In genomic region chr7:141474160-141474559, GRCm38 (mm10) we compare ENCODE assay signal across 8 mouse cellular contexts. TPM values are rescaled to one million over a fixed set of nuclear protein-coding genes. Genes with fewer than 3 reads are reported as not detected.
A peak's percentile ranks its signal among the peaks of the same experiment; 100 is the strongest.
DNase-seq lines count a peak whose midpoint lies in the region; ATAC-seq and TF ChIP-seq lines count a peak whose summit lies in the region.

No protein-coding gene starts in this region.

- H3K27ac ChIP-seq in cerebellum, adult 2 months (ENCODE audit: insufficient read depth, low read length): no peak overlapping the region
- H3K27ac ChIP-seq in spleen, adult 2 months (ENCODE audit: insufficient read depth, low read length): no peak overlapping the region
- H3K27ac ChIP-seq in limb, embryonic 15.5 days: no peak overlapping the region
- no peak overlapping the region for H3K27ac ChIP-seq in stomach, embryonic 16.5 days (ENCODE audit: low read length)

- TF ChIP-seq POLR2A in cerebellum, adult 2 months (IDR thresholded peaks at IDR 0.05; ENCODE audit: borderline replicate concordance, insufficient read depth, low read length): no peak
- no peak for TF ChIP-seq POLR2A in spleen, adult 2 months (IDR thresholded peaks at IDR 0.05; ENCODE audit: low read depth, low read length)

- DNase-seq in cerebellum, adult 2 months: no peak
- no peak for DNase-seq in cerebellum, postnatal 4 days (ENCODE audit: low spot score in 2 of 2)
- DNase-seq in spleen, adult 2 months (ENCODE audit: low read depth in 1 of 2, low spot score in 2 of 2): no peak
- no peak for DNase-seq in spleen, adult 12 weeks (ENCODE audit: low spot score)
- DNase-seq in frontal cortex, postnatal 36 days (ENCODE audit: low spot score in 2 of 2): no peak
- no peak for DNase-seq in adrenal gland, adult 18-20 months (ENCODE audit: low spot score in 2 of 2)

- TF ChIP-seq CTCF in cerebellum, adult 2 months (IDR thresholded peaks at IDR 0.05; ENCODE audit: borderline replicate concordance, insufficient read depth, low read depth, low read length): no peak
- TF ChIP-seq CTCF in spleen, adult 2 months (IDR thresholded peaks at IDR 0.05; ENCODE audit: extremely low read depth, insufficient read depth, insufficient read length, insufficient replicate concordance): no peak

- peak overlapping the region; percentile 76 for H3K9ac ChIP-seq in limb, embryonic 15.5 days
- H3K9ac ChIP-seq in stomach, embryonic 16.5 days (ENCODE audit: low read length): peak overlapping the region; percentile 82

- H3K27me3 ChIP-seq in cerebellum, adult 2 months (ENCODE audit: control insufficient read depth, insufficient read depth, low read length): no peaks in the 10 kb centered on the region
- H3K27me3 ChIP-seq in spleen, adult 2 months (ENCODE audit: control insufficient read depth, insufficient read depth, low read length): peaks cover 7% of the 10 kb centered on the region; the same call in 1 of the 2 replicates
- H3K27me3 ChIP-seq in limb, embryonic 15.5 days: no peaks in the 10 kb centered on the region
- H3K27me3 ChIP-seq in stomach, embryonic 16.5 days (ENCODE audit: control insufficient read depth, insufficient read depth, low read length): no peaks in the 10 kb centered on the region

- H3K4me1 ChIP-seq in cerebellum, adult 2 months (ENCODE audit: control insufficient read depth, insufficient read depth, low read length): peaks cover 10% of the 10 kb centered on the region
- peaks cover 15% of the 10 kb centered on the region for H3K4me1 ChIP-seq in spleen, adult 2 months (ENCODE audit: control insufficient read depth, insufficient read depth, insufficient read length)
- H3K4me1 ChIP-seq in limb, embryonic 15.5 days: peaks cover 58% of the 10 kb centered on the region
- H3K4me1 ChIP-seq in stomach, embryonic 16.5 days (ENCODE audit: control insufficient read depth, insufficient read depth, low read length): peaks cover 42% of the 10 kb centered on the region

- H3K4me3 ChIP-seq in cerebellum, adult 2 months (replicated peaks; ENCODE audit: insufficient read depth, low read depth, low read length): peak overlapping the region; percentile 68
- H3K4me3 ChIP-seq in spleen, adult 2 months (ENCODE audit: extremely low read depth, insufficient read depth, insufficient read length): peak overlapping the region; percentile 74
- peak overlapping the region; percentile 78 for H3K4me3 ChIP-seq in limb, embryonic 15.5 days
- H3K4me3 ChIP-seq in stomach, embryonic 16.5 days (replicated peaks; ENCODE audit: low read length): peak overlapping the region; percentile 72

- peak overlapping the region; percentile 89 for H3K4me2 ChIP-seq in limb, embryonic 15.5 days
- H3K4me2 ChIP-seq in stomach, embryonic 16.5 days (ENCODE audit: low read depth, low read length): peak overlapping the region; percentile 81

- peaks cover 12% of the 10 kb centered on the region for H3K36me3 ChIP-seq in spleen, adult 2 months (ENCODE audit: control insufficient read depth, insufficient read depth, low read length)
- peaks cover 36% of the 10 kb centered on the region for H3K36me3 ChIP-seq in limb, embryonic 15.5 days
- H3K36me3 ChIP-seq in stomach, embryonic 16.5 days (ENCODE audit: control insufficient read depth, insufficient read depth, low read length): peaks cover 14% of the 10 kb centered on the region

- ATAC-seq in limb, embryonic 15.5 days (ENCODE audit: insufficient number of reproducible peaks, low FRiP score, low TSS enrichment, low read depth): no peak
- no peak for ATAC-seq in stomach, embryonic 16.5 days (ENCODE audit: insufficient read depth, low FRiP score)

- 7% methylated on average over 5 of the region's 5 CpGs for WGBS in cerebellum, adult 2 months
- WGBS in spleen, adult 2 months: 8% methylated on average over 5 of the region's 5 CpGs
- WGBS in limb, embryonic 15.5 days: 6% methylated on average over 5 of the region's 5 CpGs
- 9% methylated on average over 5 of the region's 5 CpGs for WGBS in stomach, embryonic 16.5 days

- no peaks in the 10 kb centered on the region for H3K9me3 ChIP-seq in limb, embryonic 15.5 days
- H3K9me3 ChIP-seq in stomach, embryonic 16.5 days (replicated peaks; ENCODE audit: control insufficient read depth, low read length): no peaks in the 10 kb centered on the region

RNA-seq across cellular contexts. Expression of gene Polr2l, which starts 0.8 kb away (rescaled TPM):
- 58.9 and 62.3 TPM in 2 replicates for polyA plus RNA-seq in cerebellum, adult 2 months (2012; rRNA removed)
- polyA plus RNA-seq in spleen, adult 2 months (2012; rRNA removed): 20.5 and 23.5 TPM in 2 replicates
- 54.7 and 57.5 TPM in 2 replicates for polyA plus RNA-seq in limb, embryonic 15.5 days (2015; fragmentation: Nextera tagmentation; extraction: Ambion mirVana)
- 62.4 and 63.1 TPM in 2 replicates for polyA plus RNA-seq in stomach, embryonic 16.5 days (2015; fragmentation: Nextera tagmentation; extraction: Ambion mirVana)
- 100 to 1,000 TPM; 104 to 114 TPM for total RNA-seq in adrenal gland, adult 18-20 months (2021)

RNA-seq across cellular contexts. Expression of gene Tspan4, which starts 0.9 kb away (rescaled TPM):
- polyA plus RNA-seq in cerebellum, adult 2 months (2012; rRNA removed): 140 and 162 TPM in 2 replicates
- polyA plus RNA-seq in spleen, adult 2 months (2012; rRNA removed): 97.6 and 109 TPM in 2 replicates
- 71.4 and 79.1 TPM in 2 replicates for polyA plus RNA-seq in limb, embryonic 15.5 days (2015; fragmentation: Nextera tagmentation; extraction: Ambion mirVana)
- 67.4 and 69.6 TPM in 2 replicates for polyA plus RNA-seq in stomach, embryonic 16.5 days (2015; fragmentation: Nextera tagmentation; extraction: Ambion mirVana)
- 10 to 100 TPM; 49.6 to 61.3 TPM for total RNA-seq in adrenal gland, adult 18-20 months (2021)

RNA-seq across cellular contexts. Expression of gene Cd151, which starts 7.0 kb away (rescaled TPM):
- 68.7 and 73.9 TPM in 2 replicates for polyA plus RNA-seq in cerebellum, adult 2 months (2012; rRNA removed)
- 89.5 and 114 TPM in 2 replicates for polyA plus RNA-seq in spleen, adult 2 months (2012; rRNA removed)
- polyA plus RNA-seq in limb, embryonic 15.5 days (2015; fragmentation: Nextera tagmentation; extraction: Ambion mirVana): 14.2 and 20.6 TPM in 2 replicates
- 39.1 and 40.3 TPM in 2 replicates for polyA plus RNA-seq in stomach, embryonic 16.5 days (2015; fragmentation: Nextera tagmentation; extraction: Ambion mirVana)
- 100 to 1,000 TPM; 317 to 379 TPM for total RNA-seq in adrenal gland, adult 18-20 months (2021)

RNA-seq across cellular contexts. Expression of gene Cracr2b, which starts 13.3 kb away (rescaled TPM):
- 8.3 and 10.1 TPM in 2 replicates for polyA plus RNA-seq in cerebellum, adult 2 months (2012; rRNA removed)
- 14.4 and 17.7 TPM in 2 replicates for polyA plus RNA-seq in spleen, adult 2 months (2012; rRNA removed)
- 16.4 and 21.6 TPM in 2 replicates for polyA plus RNA-seq in limb, embryonic 15.5 days (2015; fragmentation: Nextera tagmentation; extraction: Ambion mirVana)
- polyA plus RNA-seq in stomach, embryonic 16.5 days (2015; fragmentation: Nextera tagmentation; extraction: Ambion mirVana): 21.4 and 25.3 TPM in 2 replicates
- total RNA-seq in adrenal gland, adult 18-20 months (2021): 10 to 100 TPM; 11.2 to 12.5 TPM

RNA-seq across cellular contexts. Expression of gene Pnpla2, which starts 19.2 kb away (rescaled TPM):
- polyA plus RNA-seq in cerebellum, adult 2 months (2012; rRNA removed): 46.8 and 51.3 TPM in 2 replicates
- 87.3 and 106 TPM in 2 replicates for polyA plus RNA-seq in spleen, adult 2 months (2012; rRNA removed)
- 16.9 and 23.6 TPM in 2 replicates for polyA plus RNA-seq in limb, embryonic 15.5 days (2015; fragmentation: Nextera tagmentation; extraction: Ambion mirVana)
- 34.0 and 38.5 TPM in 2 replicates for polyA plus RNA-seq in stomach, embryonic 16.5 days (2015; fragmentation: Nextera tagmentation; extraction: Ambion mirVana)
- total RNA-seq in adrenal gland, adult 18-20 months (2021): 1,000 to 10,000 TPM in 1 of 2 experiments, 100 to 1,000 TPM in 1; 739 to 1,290 TPM
